Mouse (Mus musculus) CH12.LX (cell line): Measurements from ENCODE around the gene Kat8. TPM values are rescaled to one million over a fixed set of nuclear protein-coding genes. Genes with fewer than 3 reads are reported as not detected.

Experiments
- DNase-seq: peaks from one replicate; pipeline ENCODE4 v3.0.0-alpha.2; 2013; ENCODE audit errors: extremely low read depth
- H3K27ac ChIP-seq: 2 replicates; pipeline ENCODE4 v1.5.1; 2012; ENCODE audit warnings: low read depth, mild to moderate bottlenecking, control low read depth, moderate library complexity; ENCODE audit not compliant: insufficient read depth
- H3K27me3 ChIP-seq: replicated peaks from 2 replicates; pipeline ENCODE3; 2012; ENCODE audit warnings: inconsistent platforms
- H3K36me3 ChIP-seq, 2 experiments: replicated peaks in 1 of 2; 2 replicates each; pipeline versions ENCODE3 to v1.6.1; 2012; ENCODE audit warnings: inconsistent platforms in 1 of 2, low read length in 1 of 2, mild to moderate bottlenecking in 1 of 2, mixed read lengths in 1 of 2, moderate library complexity in 1 of 2; ENCODE audit not compliant: control insufficient read depth in 1 of 2, insufficient read depth in 1 of 2
- H3K4me1 ChIP-seq, 2 experiments: 2 replicates each; pipeline ENCODE4 v1.6.1; 2012; ENCODE audit warnings: inconsistent platforms in 1 of 2, moderate library complexity in 1 of 2; ENCODE audit not compliant: insufficient read depth in 2 of 2, control insufficient read depth in 1 of 2
- H3K4me2 ChIP-seq: 2 replicates; pipeline ENCODE4 v1.6.1; 2012; ENCODE audit warnings: low read depth, mild to moderate bottlenecking, control low read depth; ENCODE audit not compliant: poor library complexity, insufficient read depth, severe bottlenecking
- H3K4me3 ChIP-seq, 3 experiments: fragments of 150-350 bp in 1 of 3; sonication (generic) in 1 of 3; replicated peaks in 1 of 3; 2 replicates each; pipeline versions ENCODE3 to v1.5.1; 2011 to 2012; ENCODE audit warnings: low read depth in 2 of 3, low read length in 2 of 3, mild to moderate bottlenecking in 2 of 3, moderate library complexity in 2 of 3, control low read depth in 1 of 3, improper control_type of control experiment in 1 of 3, inconsistent platforms in 1 of 3, mixed read lengths in 1 of 3; ENCODE audit not compliant: poor library complexity in 1 of 3
- H3K79me2 ChIP-seq: replicated peaks from 2 replicates; pipeline ENCODE4 v1.6.1; 2012; ENCODE audit warnings: mild to moderate bottlenecking, moderate library complexity; ENCODE audit not compliant: control insufficient read depth, poor library complexity, insufficient read depth, severe bottlenecking; ENCODE audit errors: extremely low read depth
- H3K9ac ChIP-seq: 2 replicates; pipeline ENCODE4 v1.6.1; 2012; ENCODE audit warnings: low read depth, mild to moderate bottlenecking, control low read depth, moderate library complexity; ENCODE audit not compliant: insufficient read depth
- H3K9me3 ChIP-seq: replicated peaks from 2 replicates; pipeline ENCODE3; 2012; ENCODE audit warnings: low read length, inconsistent platforms, mixed read lengths
- CHD2 ChIP-seq: IDR thresholded peaks from 2 replicates; pipeline ENCODE4 v1.6.1; 2011; ENCODE audit warnings: low read length, improper control_type of control experiment
- E2F4 ChIP-seq: IDR thresholded peaks from 2 replicates; pipeline ENCODE4 v1.6.1; 2011; ENCODE audit warnings: low read depth, low read length, improper control_type of control experiment; ENCODE audit not compliant: insufficient replicate concordance
- EP300 ChIP-seq: IDR thresholded peaks from 2 replicates; pipeline ENCODE4 v1.6.1; 2011; ENCODE audit warnings: low read length, improper control_type of control experiment
- GABPA ChIP-seq: IDR thresholded peaks from 2 replicates; pipeline ENCODE4 v1.6.1; 2012; ENCODE audit warnings: low read depth, low read length, improper control_type of control experiment, inconsistent platforms; ENCODE audit not compliant: insufficient replicate concordance
- JUN ChIP-seq: IDR thresholded peaks from 2 replicates; pipeline ENCODE4 v1.6.1; 2011; ENCODE audit warnings: low read depth, mild to moderate bottlenecking, low read length, improper control_type of control experiment, moderate library complexity; ENCODE audit not compliant: insufficient read depth
- MAFK ChIP-seq: IDR thresholded peaks from 2 replicates; pipeline ENCODE4 v1.6.1; 2011; ENCODE audit warnings: low read length, improper control_type of control experiment; ENCODE audit not compliant: insufficient replicate concordance
- MAZ ChIP-seq: IDR thresholded peaks from 2 replicates; pipeline ENCODE4 v1.6.1; 2012; ENCODE audit warnings: low read depth, mild to moderate bottlenecking, inconsistent platforms, low read length, improper control_type of control experiment, moderate library complexity
- NELFE ChIP-seq: IDR thresholded peaks from 2 replicates; pipeline ENCODE4 v1.6.1; 2011; ENCODE audit warnings: low read depth, low read length, improper control_type of control experiment
- POLR2A ChIP-seq: IDR thresholded peaks from 2 replicates; pipeline ENCODE4 v1.6.1; 2011; ENCODE audit warnings: low read depth, mild to moderate bottlenecking, improper control_type of control experiment, low read length
- RAD21 ChIP-seq: IDR thresholded peaks from 2 replicates; pipeline ENCODE4 v1.6.1; 2011; ENCODE audit warnings: low read depth, mild to moderate bottlenecking, low read length, improper control_type of control experiment, moderate library complexity
- RCOR1 ChIP-seq: conservative IDR thresholded peaks from 2 replicates; pipeline ENCODE4 v1.6.1; 2012; ENCODE audit warnings: low read depth, mild to moderate bottlenecking, inconsistent platforms, low read length, improper control_type of control experiment
- SMC3 ChIP-seq: IDR thresholded peaks from 2 replicates; pipeline ENCODE4 v1.6.1; 2011; ENCODE audit warnings: low read depth, low read length, improper control_type of control experiment
- UBTF ChIP-seq: IDR thresholded peaks from 2 replicates; pipeline ENCODE4 v1.6.1; 2012; ENCODE audit warnings: low read depth, mild to moderate bottlenecking, inconsistent platforms, low read length, improper control_type of control experiment, moderate library complexity
- ZNF384 ChIP-seq: IDR thresholded peaks from 2 replicates; pipeline ENCODE4 v1.6.1; 2012; ENCODE audit warnings: low read depth, low read length, improper control_type of control experiment, inconsistent platforms
- dilution Hi-C: fragments of 300-500 bp; cut with MboI; formaldehyde crosslinking; loops from 2 replicates; pipeline ENCODE4 v1.14.3; 2020; ENCODE audit warnings: low sequenced_read_pairs; ENCODE audit not compliant: extremely low pct_unique_long_range_greater_than_20kb, extremely low pct_ligation_motif_present
- in situ Hi-C: fragments of 300-500 bp; cut with MboI; formaldehyde crosslinking; loops from 3 replicates; pipeline ENCODE4 v1.14.3; 2019; ENCODE audit warnings: low sequenced_read_pairs, low pct_ligation_motif_present, low pct_unique_long_range_greater_than_20kb, mixed read lengths
- polyA plus RNA-seq: library from polyadenylated mRNA; unstranded; fragments of >175 nt; gene quantifications from 2 replicates; pipeline ENCODE4 v1.2.1, GENCODE M21; 2012; ENCODE audit warnings: low read depth; ENCODE audit not compliant: insufficient read length
- total RNA-seq, 2 experiments: library from RNA; depleted of rRNA; stranded (reverse); fragments of 300-350 nt in 1 of 2; fragments of >200 nt in 1 of 2; gene quantifications; 2 replicates each; pipeline ENCODE4 v1.2.3; 2012 to 2014

The Kat8 gene
- total and polyA plus RNA-seq, 3 experiments, result 18.0 to 30.3 (median 22.9) TPM

DNA sequence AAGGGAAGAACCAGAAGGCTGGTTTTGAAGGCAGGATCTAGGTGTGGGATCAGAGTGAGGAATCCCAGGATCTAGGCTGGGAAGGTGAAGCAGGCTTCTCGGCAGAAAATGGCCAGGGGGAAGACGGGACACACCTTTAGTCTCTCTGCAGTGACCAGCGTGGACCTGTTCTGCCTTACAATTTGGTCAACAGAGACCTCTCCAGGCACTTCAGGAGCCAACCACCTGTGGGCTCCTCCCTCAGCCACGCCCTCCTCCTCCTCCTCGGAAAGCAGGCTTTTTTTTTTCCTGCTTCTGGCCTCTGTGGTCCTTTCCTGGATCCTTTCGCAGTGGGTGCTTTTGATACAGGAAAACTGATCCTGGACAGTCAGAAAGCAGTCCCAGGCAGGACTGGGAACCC, 17.6 kb downstream of the Kat8 start, which contains the start of gene Prss8:
TSS of gene Prss8 (minus strand) at position 182 of the 400 bp plus-strand sequence.
- Histone ChIP-seq H3K9me3 (no peaks in the 10 kb centered on the region), H3K4me2 (no peak within 1 kb of the TSS), H3K9ac (no peak within 1 kb of the TSS), H3K4me1 (peaks cover 8 to 40% of the 10 kb centered on the region in 2 experiments), H3K27me3 (no peaks in the 10 kb centered on the region), H3K36me3 (peaks cover 17 to 34% of the 10 kb centered on the region in 2 experiments), H3K4me3 (no peak within 1 kb of the TSS), H3K27ac (no peak within 1 kb of the TSS), H3K79me2 (no peaks in the 10 kb centered on the region)
- 0 out of 2 replicates have a peak, but pooled peaks have one; percentile 22 for TF ChIP-seq ZNF384
- TF ChIP-seq GABPA, result no peak
- no peak for DNase-seq
- in situ Hi-C loops, result loop anchor here (5.0 to 10.0 kb wide), 2 partner anchors 153 to 1225 kb away; partner anchors contain the start of genes Coro1a and Setd1a
- dilution Hi-C loops, result no loop called here

- H3K4me3 ChIP-seq, result no peak overlapping the region
- H3K27ac ChIP-seq, result no peak overlapping the region
- in situ Hi-C loops, result loop anchor here (5.0 kb wide), 1 partner anchor 153 kb away; the partner anchor contains the start of gene Setd1a
- no peak overlapping the region for H3K4me2 ChIP-seq
- TF ChIP-seq E2F4 (no peak), JUN (no peak), SMC3 (no peak), POLR2A (no peak), CHD2 (no peak), EP300 (no peak), GABPA (no peak), RCOR1 (no peak), NELFE (no peak), MAZ (no peak), UBTF (no peak), MAFK (no peak), ZNF384 (no peak), RAD21 (no peak)
- TF ChIP-seq, all 38 proteins: peak for 0
- H3K36me3 ChIP-seq, result peaks cover 10 to 27% of the 10 kb centered on the region in 2 experiments
- no peak for DNase-seq
- H3K9ac ChIP-seq, result no peak overlapping the region
- peaks cover 8 to 41% of the 10 kb centered on the region in 2 experiments for H3K4me1 ChIP-seq
- no peaks in the 10 kb centered on the region for H3K9me3 ChIP-seq
- H3K79me2 ChIP-seq, result no peaks in the 10 kb centered on the region
- dilution Hi-C loops, result no loop called here
- no peaks in the 10 kb centered on the region for H3K27me3 ChIP-seq
Observed at GRCm38 (mm10) chr7:127930636-127931035, 18.3 kb downstream of the Kat8 start.
